Mouse (Mus musculus): ENCODE results near the gene Rp9.

Gene Rp9

GRCm38 (mm10) chr9:22366621-22367020, 102.9 kb downstream of the Rp9 start:
- no peak for DNase-seq (ENCODE audit: low spot score in 2 of 2)

GRCm38 (mm10) chr9:22366221-22366620, 103.3 kb downstream of the Rp9 start:
- DNase-seq (ENCODE audit: low spot score in 2 of 2) = no peak
